Mouse (Mus musculus): ENCODE measurements at regions not wholly inside any gene's neighbourhood (a gene's known extent, or its start where the extent isn't known, plus 50 kb on each side); places are given as distances from the start of the nearest gene placed in this dataset.

DNA sequence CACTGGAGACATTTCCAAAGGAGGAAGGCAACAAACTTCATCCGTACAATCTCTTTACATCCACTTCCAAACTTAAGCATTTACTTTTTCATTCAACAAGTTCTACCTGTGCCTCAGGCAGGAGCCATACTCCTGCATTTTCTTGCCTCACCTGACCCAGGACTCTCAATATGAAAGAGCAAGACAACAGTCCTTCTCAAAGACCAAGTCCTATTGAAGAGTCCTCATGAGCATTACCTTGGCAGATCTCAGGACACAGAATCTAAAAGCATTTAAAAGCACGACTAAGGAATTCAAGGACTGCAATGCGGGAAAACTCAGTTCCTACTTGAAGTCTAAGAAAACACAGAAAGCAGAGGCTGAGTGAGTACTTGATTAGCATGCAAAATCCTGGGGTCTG is 286.5 kb downstream of the Kcnrg start:
- DNase-seq (ENCODE audit: low spot score in 2 of 2), result no peak

- DNase-seq (ENCODE audit: low spot score in 2 of 2), result no peak
Observed at GRCm38 (mm10) chr14:61896879-61897278, 289.6 kb downstream of the Kcnrg start.

- no peak for DNase-seq (ENCODE audit: low spot score in 2 of 2)
Observed at GRCm38 (mm10) chr14:61898664-61899063, 291.4 kb downstream of the Kcnrg start.

- no peak for DNase-seq (ENCODE audit: low spot score in 2 of 2)
Observed at GRCm38 (mm10) chr14:61904426-61905124, 297.3 kb downstream of the Kcnrg start.

- DNase-seq (ENCODE audit: low spot score in 2 of 2), result no peak
Observed at GRCm38 (mm10) chr14:61918113-61918512, 310.9 kb downstream of the Kcnrg start.

DNA sequence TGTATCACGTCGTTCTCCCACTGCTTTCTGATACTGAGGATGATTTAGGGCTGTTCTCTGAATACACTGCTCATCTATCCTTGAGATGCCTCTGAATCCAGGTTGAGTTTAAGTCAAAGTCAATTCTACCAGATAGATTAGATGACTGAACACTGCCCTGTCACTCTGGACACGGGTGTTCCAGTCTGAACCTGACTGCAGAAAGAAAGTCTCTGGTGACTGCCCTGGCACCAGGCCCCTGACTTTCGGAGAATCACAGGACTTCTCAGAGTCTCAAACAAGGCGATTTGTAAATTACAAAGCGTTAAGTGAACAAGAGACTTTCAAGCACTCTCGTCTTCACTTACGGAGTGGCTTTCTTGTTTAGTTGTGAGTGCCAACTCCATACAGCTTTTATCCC is 324.6 kb downstream of the Kcnrg start:
- DNase-seq (ENCODE audit: low spot score in 2 of 2), result no peak

DNA sequence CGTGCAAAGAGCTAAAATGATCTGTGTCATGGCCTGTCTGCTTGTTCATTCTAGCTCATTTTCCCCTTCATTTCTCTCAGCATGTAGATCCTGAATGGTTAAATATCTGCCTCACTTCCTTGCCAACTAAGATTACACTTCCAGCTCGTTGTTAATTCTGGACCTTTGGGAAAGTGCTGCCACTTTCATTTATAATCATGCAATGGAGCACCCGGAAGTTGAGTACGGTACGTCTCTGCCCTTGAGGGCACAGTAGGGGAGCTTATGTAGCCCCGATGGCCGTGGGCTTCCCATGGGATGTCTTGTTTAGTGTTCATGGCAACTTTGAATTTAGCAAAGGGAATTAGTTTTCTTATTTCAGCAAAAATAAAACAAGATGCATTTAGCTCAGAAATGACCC is 334.4 kb downstream of the Kcnrg start:
- DNase-seq (ENCODE audit: low spot score in 2 of 2), result no peak

DNA sequence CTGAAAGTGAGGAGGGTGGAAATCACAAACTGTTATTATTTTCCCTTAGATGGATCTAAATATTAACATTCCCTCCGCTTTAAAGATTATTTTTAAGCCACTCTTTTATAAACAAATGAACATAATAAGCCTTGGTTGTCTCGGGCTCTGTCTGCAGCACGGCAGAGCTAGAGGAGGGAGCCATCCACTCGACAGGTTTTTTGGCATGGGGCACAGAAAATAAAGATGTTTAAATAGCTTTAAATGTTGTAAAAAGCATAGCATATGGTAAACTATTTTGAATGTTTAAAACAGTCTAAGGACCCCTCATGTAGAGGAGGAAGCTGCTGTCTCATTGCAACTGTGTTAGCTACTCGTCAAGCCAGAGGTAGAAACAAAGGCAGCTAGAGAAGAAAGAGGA is 338.4 kb downstream of the Kcnrg start:
- no peak for DNase-seq (ENCODE audit: low spot score in 2 of 2)

DNA sequence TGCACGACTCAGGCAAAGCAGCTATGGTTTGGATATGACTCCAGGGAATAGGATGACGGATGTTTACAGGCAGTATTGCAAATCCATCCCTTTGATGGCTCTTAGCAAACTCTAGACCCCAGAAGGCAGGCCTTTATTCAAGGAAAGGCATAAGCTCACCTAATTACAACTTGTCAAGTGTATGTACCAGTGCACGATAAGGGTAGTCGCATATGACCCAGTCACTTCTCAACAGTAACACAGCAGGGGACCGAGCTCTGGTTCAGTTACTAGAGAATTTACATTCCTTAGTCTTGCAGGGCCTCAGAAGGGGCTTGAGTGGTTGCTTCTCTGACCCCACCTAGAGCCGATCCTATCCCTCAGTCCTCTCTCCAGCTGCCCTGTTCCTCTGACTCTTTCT is 342.2 kb downstream of the Kcnrg start:
- no peak for DNase-seq (ENCODE audit: low spot score in 2 of 2)

- DNase-seq (ENCODE audit: low spot score in 2 of 2), result no peak
Observed at GRCm38 (mm10) chr14:61950004-61950403, 342.4 kb upstream of the Rnaseh2b start.

- no peak for DNase-seq (ENCODE audit: low spot score in 2 of 2)
Observed at GRCm38 (mm10) chr14:61953029-61953428, 339.4 kb upstream of the Rnaseh2b start.

- DNase-seq (ENCODE audit: low spot score in 2 of 2), result no peak
Observed at GRCm38 (mm10) chr14:61955416-61955815, 337.0 kb upstream of the Rnaseh2b start.

GRCm38 (mm10) chr14:61960243-61960957 is 332.0 kb upstream of the Rnaseh2b start:
- no peak for DNase-seq (ENCODE audit: low spot score in 2 of 2)

DNA sequence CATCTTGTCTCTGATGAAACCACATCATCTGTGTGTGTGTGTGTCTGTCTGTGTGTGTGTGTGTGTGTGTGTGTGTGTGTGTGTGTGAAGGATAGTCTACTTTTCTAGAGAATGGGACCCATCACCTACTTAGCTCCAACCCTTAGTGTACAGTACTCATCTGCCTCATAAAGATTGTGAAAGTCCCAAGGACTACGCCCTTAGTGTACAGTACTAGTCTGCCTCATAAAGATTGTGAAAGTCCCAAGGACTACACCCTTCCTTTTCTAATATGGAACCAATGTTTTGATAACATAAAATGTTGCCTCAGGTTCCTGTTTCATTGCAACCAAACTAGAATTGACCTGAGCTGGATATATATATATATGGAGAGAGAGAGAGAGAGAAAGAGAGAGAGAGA is 323.9 kb upstream of the Rnaseh2b start:
- DNase-seq (ENCODE audit: low spot score in 2 of 2), result no peak

DNA sequence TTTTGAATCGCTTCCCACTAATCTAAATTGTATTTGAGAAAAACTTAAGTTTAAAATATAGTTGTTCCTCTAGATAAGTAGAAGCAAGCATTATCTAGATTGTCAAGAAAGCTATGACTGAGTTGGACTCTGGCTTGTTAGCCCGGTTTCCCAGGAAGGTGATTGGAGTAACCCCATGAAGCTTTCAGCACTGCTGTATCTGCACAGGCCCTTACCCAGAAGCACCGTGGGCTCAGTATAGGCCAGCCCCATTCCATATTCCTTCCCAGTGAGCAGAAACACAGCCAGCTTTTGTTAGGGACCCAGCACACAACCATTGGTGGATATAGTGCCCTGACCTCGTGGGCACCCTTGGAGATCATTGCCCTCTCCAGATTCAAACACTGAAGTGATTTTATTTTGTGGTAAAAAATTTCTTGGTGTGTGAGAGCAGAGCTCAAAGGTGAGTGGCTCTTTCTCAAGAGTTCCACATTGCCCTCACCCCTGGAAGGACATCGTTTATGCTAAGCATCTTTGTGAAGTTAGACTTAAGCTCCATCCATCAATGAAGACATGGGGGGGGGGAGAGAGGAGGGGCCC is 323.3 kb upstream of the Rnaseh2b start:
- no peak for DNase-seq (ENCODE audit: low spot score in 2 of 2)

- no peak for DNase-seq (ENCODE audit: low spot score in 2 of 2)
Observed at GRCm38 (mm10) chr14:61970591-61970990, 321.8 kb upstream of the Rnaseh2b start.

GRCm38 (mm10) chr14:61971100-61972088 is 321.0 kb upstream of the Rnaseh2b start:
- no peak for DNase-seq (ENCODE audit: low spot score in 2 of 2)

DNA sequence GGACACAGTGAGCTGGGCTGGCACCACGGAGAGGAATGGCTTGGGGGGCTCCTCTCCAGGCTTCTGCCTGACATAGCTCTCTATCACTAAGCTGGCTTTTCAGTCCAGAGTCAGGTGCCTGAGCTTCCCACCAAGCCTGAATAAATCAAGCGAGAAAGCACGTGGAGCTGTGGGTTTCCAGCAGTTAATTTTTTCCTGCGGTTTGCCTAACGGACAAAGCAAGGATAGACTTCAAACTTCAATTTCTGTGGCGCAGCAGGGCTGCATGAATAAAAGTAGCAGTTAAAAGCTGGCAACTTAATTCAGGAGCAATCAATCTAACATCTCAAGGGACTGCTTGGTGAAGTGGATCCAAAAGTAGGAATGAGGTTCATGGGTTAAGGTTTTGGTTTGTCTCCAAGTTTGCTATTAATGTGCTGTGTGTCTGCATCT is 317.1 kb upstream of the Rnaseh2b start:
- DNase-seq (ENCODE audit: low spot score in 2 of 2), result no peak

- DNase-seq (ENCODE audit: low spot score in 2 of 2), result no peak
Observed at GRCm38 (mm10) chr14:61980581-61980980, 311.8 kb upstream of the Rnaseh2b start.

- no peak for DNase-seq (ENCODE audit: low spot score in 2 of 2)
Observed at GRCm38 (mm10) chr14:61985575-61985974, 306.8 kb upstream of the Rnaseh2b start.

DNA sequence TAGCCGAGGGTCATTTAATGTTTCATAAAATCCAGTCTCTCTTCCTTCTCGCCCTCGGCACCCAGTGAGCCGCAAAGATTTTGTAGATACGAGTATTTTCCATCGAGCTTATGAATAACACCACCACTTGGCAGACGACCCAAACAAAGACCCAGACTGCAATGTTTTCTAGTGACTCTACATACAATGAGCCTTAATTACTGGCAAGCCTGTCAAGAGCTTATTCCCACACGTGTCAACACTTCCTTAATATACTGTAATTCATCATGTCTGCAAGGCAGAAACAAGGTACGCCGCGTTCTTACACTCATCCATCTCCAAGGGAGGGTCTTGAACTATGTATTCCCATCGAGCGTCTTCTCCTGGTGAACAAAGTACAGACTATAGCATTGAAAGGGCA is 306.2 kb upstream of the Rnaseh2b start:
- no peak for DNase-seq (ENCODE audit: low spot score in 2 of 2)
